Mouse (Mus musculus) brown adipose tissue, adult 24 weeks (tissue): ENCODE data around the gene Pih1d1. TPM values are rescaled to one million over a fixed set of nuclear protein-coding genes. Genes with fewer than 3 reads are reported as not detected.

Experiments used
- H3K27ac ChIP-seq: fragments of 200-500 bp; replicated peaks from 2 replicates; pipeline ENCODE4 v1.5.1; 2012; ENCODE audit warnings: low read depth, mild to moderate bottlenecking, low read length
- H3K4me1 ChIP-seq: fragments of 200-500 bp; 2 replicates; pipeline ENCODE4 v1.6.1; 2012; ENCODE audit warnings: low read length, mixed read lengths; ENCODE audit not compliant: control insufficient read depth, insufficient read depth, insufficient read length
- H3K4me3 ChIP-seq: fragments of 200-500 bp; 2 replicates; pipeline ENCODE4 v1.5.1; 2012; ENCODE audit warnings: low read depth, mild to moderate bottlenecking, low read length, moderate library complexity; ENCODE audit not compliant: insufficient read depth
- polyA plus RNA-seq: library from polyadenylated mRNA; stranded (reverse); fragments of >200 nt; gene quantifications from 2 replicates; pipeline ENCODE4 v1.2.4, GENCODE M21; 2012; ENCODE audit not compliant: missing spikeins, insufficient read depth, insufficient read length

The Pih1d1 gene
- polyA plus RNA-seq, 1 experiment, result 66.3 TPM

- H3K27ac ChIP-seq, result no peak overlapping the region
- H3K4me3 ChIP-seq, result no peak overlapping the region
- H3K4me1 ChIP-seq, result no peaks in the 10 kb centered on the region
Observed at GRCm38 (mm10) chr7:45195341-45196175, 41.5 kb downstream of the Pih1d1 start.

GRCm38 (mm10) chr7:45196176-45196535 is 42.1 kb downstream of the Pih1d1 start:
- no peak overlapping the region for H3K4me3 ChIP-seq
- H3K27ac ChIP-seq, result no peak overlapping the region
- no peaks in the 10 kb centered on the region for H3K4me1 ChIP-seq

- no peaks in the 10 kb centered on the region for H3K4me1 ChIP-seq
- H3K4me3 ChIP-seq, result no peak overlapping the region
- H3K27ac ChIP-seq, result no peak overlapping the region
Observed at GRCm38 (mm10) chr7:45196994-45197393, 42.9 kb downstream of the Pih1d1 start.

GRCm38 (mm10) chr7:45198435-45198834 is 44.3 kb downstream of the Pih1d1 start:
- Histone ChIP-seq H3K4me3 (no peak overlapping the region), H3K27ac (no peak overlapping the region), H3K4me1 (no peaks in the 10 kb centered on the region)

- H3K27ac ChIP-seq, result no peak overlapping the region
- H3K4me1 ChIP-seq, result no peaks in the 10 kb centered on the region
- H3K4me3 ChIP-seq, result no peak overlapping the region
Observed at GRCm38 (mm10) chr7:45198961-45199360, 44.9 kb downstream of the Pih1d1 start.

- H3K4me3 ChIP-seq, result no peak overlapping the region
- H3K27ac ChIP-seq, result no peak overlapping the region
- H3K4me1 ChIP-seq, result no peaks in the 10 kb centered on the region
Observed at GRCm38 (mm10) chr7:45202654-45203053, 48.6 kb downstream of the Pih1d1 start.

- H3K27ac ChIP-seq, result no peak within 1 kb of the TSS
- no peaks in the 10 kb centered on the region for H3K4me1 ChIP-seq
- H3K4me3 ChIP-seq, result peak within 1 kb of the TSS; percentile 50
Observed at GRCm38 (mm10) chr7:45204380-45205143, 50.5 kb downstream of the Pih1d1 start, which contains the start of gene Ccdc155. TSS of gene Ccdc155 (minus strand) at chr7:45204892.

- no peak overlapping the region for H3K4me3 ChIP-seq
Observed at GRCm38 (mm10) chr7:45208260-45208659, 54.2 kb downstream of the Pih1d1 start.

More at GRCm38 (mm10) chr7:45208260-45208659, 54.2 kb downstream of the Pih1d1 start:
- H3K27ac ChIP-seq, result no peak overlapping the region
- H3K4me1 ChIP-seq, result no peaks in the 10 kb centered on the region

Other genes with a start within 250 kb of the Pih1d1 start
- gene Ap2a1, start 224.8 kb upstream of the Pih1d1 start, polyA plus RNA-seq, result 21.5 and 23.0 TPM in 2 replicates
- not detected in 2 replicates for gene Tsks, start 211.1 kb upstream of the Pih1d1 start, polyA plus RNA-seq
- gene Cpt1c, start 179.5 kb upstream of the Pih1d1 start, polyA plus RNA-seq, result 0.58 and 0.75 TPM in 2 replicates
- gene Prmt1, start 167.7 kb upstream of the Pih1d1 start, polyA plus RNA-seq, result 47.1 and 73.7 TPM in 2 replicates
- gene Irf3, start 156.7 kb upstream of the Pih1d1 start, polyA plus RNA-seq, result 40.8 and 41.4 TPM in 2 replicates
- 8.9 and 9.1 TPM in 2 replicates for gene Bcl2l12, start 155.6 kb upstream of the Pih1d1 start, polyA plus RNA-seq
- gene Scaf1, start 137.9 kb upstream of the Pih1d1 start, polyA plus RNA-seq, result 26.3 and 27.5 TPM in 2 replicates
- gene Rras, start 136.3 kb upstream of the Pih1d1 start, polyA plus RNA-seq, result 76.5 and 82.6 TPM in 2 replicates
- 4.8 and 5.4 TPM in 2 replicates for gene Prr12, start 101.4 kb upstream of the Pih1d1 start, polyA plus RNA-seq
- gene Nosip, start 91.9 kb upstream of the Pih1d1 start, polyA plus RNA-seq, result 24.3 and 26.8 TPM in 2 replicates
- gene Prrg2, start 91.6 kb upstream of the Pih1d1 start, polyA plus RNA-seq, result 17.2 and 33.8 TPM in 2 replicates
- 12.7 and 16.4 TPM in 2 replicates for gene Rcn3, start 62.1 kb upstream of the Pih1d1 start, polyA plus RNA-seq
- gene Fcgrt, start 50.5 kb upstream of the Pih1d1 start, polyA plus RNA-seq, result 167 and 170 TPM in 2 replicates
- 1,258 and 1,344 TPM in 2 replicates for gene Rps11, start 29.9 kb upstream of the Pih1d1 start, polyA plus RNA-seq
- gene Rpl13a, start 25.5 kb upstream of the Pih1d1 start, polyA plus RNA-seq, result 1,142 and 1,278 TPM in 2 replicates
- gene Gm45713, start 18.1 kb upstream of the Pih1d1 start, polyA plus RNA-seq, result not detected in 2 replicates
- gene Flt3l, start 17.9 kb upstream of the Pih1d1 start, polyA plus RNA-seq, result 5.9 and 6.8 TPM in 2 replicates
- 28.0 and 30.9 TPM in 2 replicates for gene Aldh16a1, start 281 bp downstream of the Pih1d1 start, polyA plus RNA-seq
- gene Slc17a7, start 9.6 kb downstream of the Pih1d1 start, polyA plus RNA-seq, result not detected in 2 replicates
- not detected in 2 replicates for gene Gfy, start 25.3 kb downstream of the Pih1d1 start, polyA plus RNA-seq
- gene Pth2, start 26.7 kb downstream of the Pih1d1 start, polyA plus RNA-seq, result not detected in 2 replicates
- not detected in 2 replicates for gene Ccdc155, start 50.6 kb downstream of the Pih1d1 start, polyA plus RNA-seq
- not detected in 2 replicates for gene Dkkl1, start 57.8 kb downstream of the Pih1d1 start, polyA plus RNA-seq
- gene Tead2, start 61.5 kb downstream of the Pih1d1 start, polyA plus RNA-seq, result 3.2 and 4.9 TPM in 2 replicates
- 4.1 and 4.5 TPM in 2 replicates for gene Cd37, start 84.8 kb downstream of the Pih1d1 start, polyA plus RNA-seq
- not detected in 2 replicates for gene Slc6a16, start 86.8 kb downstream of the Pih1d1 start, polyA plus RNA-seq
- not detected in 2 replicates for gene Slc6a21, start 123.2 kb downstream of the Pih1d1 start, polyA plus RNA-seq
- 4.0 and 5.0 TPM in 2 replicates for gene Trpm4, start 179.5 kb downstream of the Pih1d1 start, polyA plus RNA-seq
- 8.1 and 16.2 TPM in 2 replicates for gene Hrc, start 181.0 kb downstream of the Pih1d1 start, polyA plus RNA-seq
- gene Ppfia3, start 212.7 kb downstream of the Pih1d1 start, polyA plus RNA-seq, result not detected in 2 replicates
- gene Lin7b, start 216.3 kb downstream of the Pih1d1 start, polyA plus RNA-seq, result not detected in 2 replicates
- 69.0 and 82.7 TPM in 2 replicates for gene Snrnp70, start 241.4 kb downstream of the Pih1d1 start, polyA plus RNA-seq